Mouse (Mus musculus) brain, adult 2 months (tissue): Measurements from ENCODE around the gene Bckdhb.

Source experiments
- DNase-seq: peaks from one replicate; pipeline ENCODE4 v3.0.0; 2011; ENCODE audit warnings: low read depth, low spot score

Gene Bckdhb

GRCm38 (mm10) chr9:84096484-84097015 is 171.6 kb downstream of the Bckdhb start:
- no peak for DNase-seq

- no peak for DNase-seq
Observed at GRCm38 (mm10) chr9:84103344-84103743, 178.4 kb downstream of the Bckdhb start.

- DNase-seq, result no peak
Observed at GRCm38 (mm10) chr9:84106438-84106837, 181.5 kb downstream of the Bckdhb start.

GRCm38 (mm10) chr9:84107045-84107813 is 182.3 kb downstream of the Bckdhb start:
- DNase-seq, result peak; percentile 49

GRCm38 (mm10) chr9:84108534-84108933 is 183.6 kb downstream of the Bckdhb start:
- no peak for DNase-seq

- DNase-seq, result peak; percentile 78
Observed at GRCm38 (mm10) chr9:84109777-84110478, 185.0 kb downstream of the Bckdhb start.

GRCm38 (mm10) chr9:84110616-84111015 is 185.7 kb downstream of the Bckdhb start:
- peak; percentile 53 for DNase-seq

GRCm38 (mm10) chr9:84112319-84112718 is 187.4 kb downstream of the Bckdhb start:
- no peak for DNase-seq

- no peak for DNase-seq
Observed at GRCm38 (mm10) chr9:84112842-84113568, 188.1 kb downstream of the Bckdhb start.

- DNase-seq, result no peak
Observed at GRCm38 (mm10) chr9:84114254-84114653, 189.3 kb downstream of the Bckdhb start.

GRCm38 (mm10) chr9:84117337-84117736 is 192.4 kb downstream of the Bckdhb start:
- no peak for DNase-seq

GRCm38 (mm10) chr9:84124996-84125395 is 200.1 kb downstream of the Bckdhb start:
- DNase-seq, result no peak

- DNase-seq, result no peak
Observed at GRCm38 (mm10) chr9:84130338-84130737, 205.4 kb downstream of the Bckdhb start.

- peak; percentile 36 for DNase-seq
Observed at GRCm38 (mm10) chr9:84135062-84135461, 210.1 kb downstream of the Bckdhb start.

GRCm38 (mm10) chr9:84137192-84137591 is 212.2 kb downstream of the Bckdhb start:
- DNase-seq, result peak; percentile 69

- no peak for DNase-seq
Observed at GRCm38 (mm10) chr9:84148124-84148523, 223.2 kb downstream of the Bckdhb start.
